Mouse (Mus musculus) midbrain, embryonic 15.5 days (tissue): Measurements from ENCODE around the gene Rbm17. TPM values are rescaled to one million over a fixed set of nuclear protein-coding genes. Genes with fewer than 3 reads are reported as not detected.
"Not testable (repeated sequence)": the region's sequence is repeated elsewhere in the genome, so short reads cannot be mapped to it uniquely, and the experiment has no call there.

Source experiments
- ATAC-seq: fragments of 200-750 bp; cut with Nextera tagmentation; replicated peaks from 2 replicates; pipeline ENCODE4 v1.8.0; 2017; ENCODE audit warnings: moderate TSS enrichment
- H3K27ac ChIP-seq: fragments of 300-500 bp; sonication (generic); 2 replicates; pipeline ENCODE4 v1.5.1; 2015; ENCODE audit warnings: mild to moderate bottlenecking, inconsistent platforms
- H3K27me3 ChIP-seq: fragments of 300-500 bp; sonication (generic); replicated peaks from 2 replicates; pipeline ENCODE4 v1.6.1; 2015; ENCODE audit warnings: inconsistent platforms
- H3K36me3 ChIP-seq: fragments of 300-500 bp; sonication (generic); replicated peaks from 2 replicates; pipeline ENCODE4 v1.6.1; 2015; ENCODE audit warnings: inconsistent platforms
- H3K4me1 ChIP-seq: fragments of 300-500 bp; sonication (generic); 2 replicates; pipeline ENCODE4 v1.6.1; 2015; ENCODE audit warnings: inconsistent platforms
- H3K4me2 ChIP-seq: fragments of 300-500 bp; sonication (generic); 2 replicates; pipeline ENCODE4 v1.6.1; 2015; ENCODE audit warnings: inconsistent platforms, mild to moderate bottlenecking, moderate library complexity
- H3K4me3 ChIP-seq: fragments of 300-500 bp; sonication (generic); 2 replicates; pipeline ENCODE4 v1.5.1; 2015; ENCODE audit warnings: mild to moderate bottlenecking, inconsistent platforms
- H3K9ac ChIP-seq: fragments of 300-500 bp; sonication (generic); 2 replicates; pipeline ENCODE4 v1.6.1; 2015; ENCODE audit warnings: mild to moderate bottlenecking, inconsistent platforms
- H3K9me3 ChIP-seq: fragments of 300-500 bp; sonication (generic); 2 replicates; pipeline ENCODE4 v1.6.1; 2016; ENCODE audit warnings: inconsistent platforms
- WGBS: fragments of 180-500 bp; shearing (Covaris S2); methylation state at CpG from one replicate; pipeline ENCODE4 v1.1.7; 2015; ENCODE audit warnings: mixed read lengths; 5-methylcytosine and 5-hydroxymethylcytosine counted together
- polyA plus RNA-seq: library from polyadenylated mRNA; unstranded; fragments of >200 nt; fragmentation: Nextera tagmentation; extraction: Ambion mirVana; gene quantifications from 2 replicates; pipeline ENCODE4 v1.2.1, GENCODE M21; 2015

Gene Rbm17
- polyA plus RNA-seq, 1 experiment from 2014 or later, result 122 TPM

- H3K4me3 ChIP-seq, H3K4me2 ChIP-seq, ATAC-seq, H3K27ac ChIP-seq, H3K9me3 ChIP-seq, H3K36me3 ChIP-seq, H3K9ac ChIP-seq, H3K4me1 ChIP-seq, H3K27me3 ChIP-seq: not testable (repeated sequence)
- WGBS, result 83% methylated on average over 1 of the region's 1 CpGs
Observed at GRCm38 (mm10) chr2:11541528-11541927, 62.4 kb downstream of the Rbm17 start.

GRCm38 (mm10) chr2:11535966-11536365 is 68.0 kb downstream of the Rbm17 start:
- H3K4me2 ChIP-seq, result peak overlapping the region; percentile 79
- no peak overlapping the region for H3K9ac ChIP-seq
- WGBS, result 69% methylated on average over 8 of the region's 8 CpGs
- H3K27me3 ChIP-seq, result 0 out of 2 replicates have a peak, but pooled peaks cover 6% of the 10 kb centered on the region
- no peak overlapping the region for H3K27ac ChIP-seq
- H3K4me3 ChIP-seq, result peak overlapping the region; percentile 52
- no peaks in the 10 kb centered on the region for H3K36me3 ChIP-seq
- 0 out of 2 replicates have a peak, but pooled peaks cover 3% of the 10 kb centered on the region for H3K4me1 ChIP-seq
- no peaks in the 10 kb centered on the region for H3K9me3 ChIP-seq
- no peak for ATAC-seq

Other genes starting within 250 kb of the Rbm17 start
- 35.3 and 35.7 TPM in 2 replicates for gene Pfkfb3, start 50.1 kb downstream of the Rbm17 start, polyA plus RNA-seq
- gene Gm17490, start 22.1 kb upstream of the Rbm17 start, polyA plus RNA-seq, result not detected in 2 replicates
- gene Il2ra, start 38.7 kb upstream of the Rbm17 start, polyA plus RNA-seq, result 0.04 TPM in 1 of 2 replicates, not detected in the other
- gene Il15ra, start 101.1 kb upstream of the Rbm17 start, polyA plus RNA-seq, result 0.59 and 1.3 TPM in 2 replicates
- 133 TPM in 2 replicates for gene Fbh1, start 173.4 kb upstream of the Rbm17 start, polyA plus RNA-seq
- gene Ankrd16, start 173.7 kb upstream of the Rbm17 start, polyA plus RNA-seq, result 49.3 and 55.4 TPM in 2 replicates